Mouse (Mus musculus) liver, embryonic 14.5 days (tissue): ENCODE measurements around the gene Hdac9.

Experiments
- CTCF ChIP-seq: IDR thresholded peaks from 2 replicates; pipeline ENCODE4 v1.5.1; 2016; ENCODE audit warnings: antibody characterized with exemption, low read depth, control low read depth
- EP300 ChIP-seq: IDR thresholded peaks from 2 replicates; pipeline ENCODE4 v1.6.1; 2016; ENCODE audit warnings: antibody characterized with exemption, low read depth

DNA sequence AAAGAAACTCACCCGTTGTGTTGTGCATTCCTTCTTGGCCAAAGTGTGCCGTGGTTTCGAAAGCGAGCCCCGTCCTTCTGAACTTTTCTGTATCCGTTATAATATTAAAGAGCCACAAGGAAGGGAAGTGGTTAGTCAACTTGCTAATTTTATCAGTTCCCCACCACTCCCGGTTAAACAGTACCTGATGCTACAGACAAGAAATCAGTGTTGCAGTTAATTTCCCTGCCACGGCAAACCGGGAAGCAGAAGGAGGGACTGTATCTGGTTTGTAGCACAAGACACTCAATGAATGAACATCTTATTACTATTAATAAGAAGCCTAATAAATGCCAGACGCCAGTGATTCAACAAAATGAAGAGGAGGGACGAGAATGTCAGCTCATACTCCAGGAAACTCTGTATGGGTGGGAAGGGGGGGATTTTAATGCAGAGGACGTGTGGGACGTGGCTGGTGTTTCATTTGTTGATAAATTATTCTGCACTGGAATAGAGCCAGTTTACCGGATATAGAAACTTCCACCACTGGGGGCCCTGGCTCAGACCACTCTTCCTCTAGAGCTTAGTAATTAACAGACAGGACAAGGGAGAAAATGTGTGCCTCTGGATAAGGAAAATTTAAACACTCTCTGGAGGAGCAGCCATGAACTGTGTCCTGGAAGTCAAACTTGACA lies 202.5 kb downstream of the Hdac9 start:
- no peak for TF ChIP-seq EP300
- TF ChIP-seq CTCF = no peak
